Mouse (Mus musculus): ENCODE results near the gene Suv39h2.

DNA sequence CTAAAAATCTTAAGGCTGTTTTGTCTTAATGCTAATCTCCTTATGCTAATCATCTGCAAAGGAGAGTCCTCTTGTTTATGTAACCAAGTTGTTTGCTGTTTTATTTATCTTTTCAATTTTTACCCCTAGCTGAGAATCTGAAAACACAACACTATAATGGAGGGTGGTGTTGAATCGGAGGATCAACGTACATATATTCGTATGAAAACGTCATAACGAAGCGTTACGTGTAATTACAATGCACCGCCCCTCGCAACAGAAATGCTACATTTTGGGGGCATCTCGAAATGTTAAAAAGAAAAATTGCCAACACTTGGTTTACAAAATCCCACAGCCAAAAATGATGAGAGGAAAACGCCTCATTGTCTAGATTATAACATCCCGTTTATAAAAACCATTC, 940 bp downstream of the Suv39h2 start:
- TF ChIP-seq POLR2A (IDR thresholded peaks at IDR 0.05; ENCODE audit: borderline replicate concordance, extremely low read depth, insufficient read depth, insufficient read length, poor library complexity, severe bottlenecking) (no peak), CTCF (IDR thresholded peaks at IDR 0.05; ENCODE audit: borderline replicate concordance, extremely low read depth, insufficient read depth, insufficient read length) (no peak)
